Mouse (Mus musculus) bone marrow macrophage, adult 2 months (primary cell): Measurements from ENCODE around the gene Scarb1.

Experiments
- CTCF ChIP-seq: IDR thresholded peaks from 2 replicates; pipeline ENCODE4 v1.5.1; 2012; ENCODE audit warnings: low read depth, mild to moderate bottlenecking, low read length, moderate library complexity
- POLR2A ChIP-seq: IDR thresholded peaks from 2 replicates; pipeline ENCODE4 v1.6.1; 2012; ENCODE audit warnings: mild to moderate bottlenecking, low read depth, low read length, borderline replicate concordance

GRCm38 (mm10) chr5:125333009-125333408 lies 7.9 kb downstream of the Scarb1 start:
- TF ChIP-seq CTCF (no peak), POLR2A (no peak)
